Mouse (Mus musculus): ENCODE measurements at regions not wholly inside any gene's neighbourhood (a gene's known extent, or its start where the extent isn't known, plus 50 kb on each side); places are given as distances from the start of the nearest gene placed in this dataset.
"Not testable (repeated sequence)": the region's sequence is repeated elsewhere in the genome, so short reads cannot be mapped to it uniquely, and the experiment has no call there.

GRCm38 (mm10) chr16:86340311-86340710, 438.7 kb upstream of the Adamts5 start:
- no peak for DNase-seq

- DNase-seq = no peak
Observed at GRCm38 (mm10) chr16:86325406-86325805, 423.8 kb upstream of the Adamts5 start.

GRCm38 (mm10) chr16:86318898-86319297, 417.3 kb upstream of the Adamts5 start:
- no peak for DNase-seq

GRCm38 (mm10) chr16:86309696-86310095, 408.1 kb upstream of the Adamts5 start:
- no peak for DNase-seq

- DNase-seq = no peak
Observed at GRCm38 (mm10) chr16:86303869-86304268, 402.2 kb upstream of the Adamts5 start.

- DNase-seq = no peak
Observed at GRCm38 (mm10) chr16:86302451-86303145, 401.0 kb upstream of the Adamts5 start.

- no peak for DNase-seq
Observed at GRCm38 (mm10) chr16:86294436-86294835, 392.8 kb upstream of the Adamts5 start.

- no peak for DNase-seq
Observed at GRCm38 (mm10) chr16:86281326-86281725, 379.7 kb upstream of the Adamts5 start.

GRCm38 (mm10) chr16:86277031-86277430, 375.4 kb upstream of the Adamts5 start:
- no peak for DNase-seq

GRCm38 (mm10) chr16:86261612-86262011, 360.0 kb upstream of the Adamts5 start:
- DNase-seq = no peak

- no peak for DNase-seq
Observed at GRCm38 (mm10) chr16:86252630-86253029, 351.0 kb upstream of the Adamts5 start.

- DNase-seq = no peak
Observed at GRCm38 (mm10) chr16:86250021-86250420, 348.4 kb upstream of the Adamts5 start.

- no peak for DNase-seq
Observed at GRCm38 (mm10) chr16:86244191-86244590, 342.6 kb upstream of the Adamts5 start.

GRCm38 (mm10) chr16:86242766-86243510, 341.3 kb upstream of the Adamts5 start:
- DNase-seq = no peak

GRCm38 (mm10) chr16:86222997-86223396, 321.4 kb upstream of the Adamts5 start:
- no peak for DNase-seq

GRCm38 (mm10) chr16:86210547-86210946, 308.9 kb upstream of the Adamts5 start:
- no peak for DNase-seq

- DNase-seq = no peak
Observed at GRCm38 (mm10) chr16:86209319-86209718, 307.7 kb upstream of the Adamts5 start.

GRCm38 (mm10) chr16:86189874-86190273, 288.2 kb upstream of the Adamts5 start:
- no peak for DNase-seq

- no peak for DNase-seq
Observed at GRCm38 (mm10) chr16:86188966-86189365, 287.3 kb upstream of the Adamts5 start.

- not testable (repeated sequence) for DNase-seq
Observed at GRCm38 (mm10) chr16:86187609-86188008, 286.0 kb upstream of the Adamts5 start.

GRCm38 (mm10) chr16:86159021-86159815, 257.6 kb upstream of the Adamts5 start:
- DNase-seq = no peak

- DNase-seq = no peak
Observed at GRCm38 (mm10) chr16:86138171-86138570, 236.5 kb upstream of the Adamts5 start.

- DNase-seq = no peak
Observed at GRCm38 (mm10) chr16:86136169-86136568, 234.5 kb upstream of the Adamts5 start.

GRCm38 (mm10) chr16:86127391-86127790, 225.8 kb upstream of the Adamts5 start:
- no peak for DNase-seq

Data from thymus, postnatal 4 days (tissue).